Mouse (Mus musculus) Patski (cell line): ENCODE measurements around the gene Gkap1. TPM values are rescaled to one million over a fixed set of nuclear protein-coding genes. Genes with fewer than 3 reads are reported as not detected.

Experiments
- ATAC-seq: fragments of 100-300 bp; one replicate; pipeline ENCODE4 v1.8.0; 2021
- CTCF ChIA-PET: fragments of 350-600 bp; sonication (Branson Sonifier 250); formaldehyde crosslinking; loops from one replicate; lab custom pipeline; 2022; ENCODE audit warnings: inconsistent platforms; lab: Charles Lee
- POLR2A ChIA-PET: fragments of 350-600 bp; sonication (Branson Sonifier 250); formaldehyde crosslinking; loops from one replicate; lab custom pipeline; 2022; ENCODE audit warnings: antibody characterized with exemption, inconsistent platforms; lab: Charles Lee
- DNase-seq: peaks from one replicate; pipeline ENCODE4 v3.0.0-alpha.2; 2011; ENCODE audit warnings: low read depth, low spot score
- H3K27me3 ChIP-seq: fragments of 371-371 bp; one replicate; pipeline ENCODE4 v1.5.1; 2021
- CTCF ChIP-seq: fragments of 100-300 bp; IDR thresholded peaks from one replicate; pipeline ENCODE4 v1.5.1; 2021
- in situ Hi-C: fragments of 300-500 bp; cut with MboI; formaldehyde crosslinking; loops from 3 replicates; pipeline ENCODE4 v1.11.1; 2018; ENCODE audit warnings: low pct_unique_long_range_greater_than_20kb, mixed read lengths
- polyA plus RNA-seq: library from polyadenylated mRNA; unstranded; gene quantifications from one replicate; pipeline ENCODE4 v1.2.3, GENCODE M21; 2021

The Gkap1 gene
- polyA plus RNA-seq: 70.2 TPM

GRCm38 (mm10) chr13:58275599-58275998, at the start of gene Gkap1:
Gene Gkap1, minus strand, starts transcription at chr13:58275699.
- no peak for DNase-seq
- no peaks in the 10 kb centered on the region for H3K27me3 ChIP-seq
- TF ChIP-seq CTCF: no peak
- in situ Hi-C loops: no loop called here
- ATAC-seq: no peak
- CTCF ChIA-PET: interaction anchor here (1.0 to 5.0 kb wide), 2 partner anchors 9 to 13 kb away, joined by 3 to 27 read pairs; no protein-coding TSS in a partner anchor
- POLR2A ChIA-PET: no interaction called here

GRCm38 (mm10) chr13:58317768-58318167, 42.3 kb upstream of the Gkap1 start:
- TF ChIP-seq CTCF: no peak
- H3K27me3 ChIP-seq: no peaks in the 10 kb centered on the region
- no peak for DNase-seq
- in situ Hi-C loops: no loop called here
- POLR2A ChIA-PET: no interaction called here
- ATAC-seq: no peak
- CTCF ChIA-PET: interaction anchor here (1.0 to 1.1 kb wide), 2 partner anchors 12 to 13 kb away, joined by 3 read pairs; no protein-coding TSS in a partner anchor

- DNase-seq: no peak
- in situ Hi-C loops: no loop called here
Measured at GRCm38 (mm10) chr13:58314991-58315390, 39.5 kb upstream of the Gkap1 start.

GRCm38 (mm10) chr13:58313758-58314157, 38.3 kb upstream of the Gkap1 start:
- DNase-seq: no peak
- in situ Hi-C loops: no loop called here
- H3K27me3 ChIP-seq: no peaks in the 10 kb centered on the region
- ATAC-seq: no peak
- ChIA-PET POLR2A (no interaction called here), CTCF (no interaction called here)
- no peak for TF ChIP-seq CTCF

More at GRCm38 (mm10) chr13:58314991-58315390, 39.5 kb upstream of the Gkap1 start:
- POLR2A ChIA-PET: no interaction called here
- no peak for ATAC-seq
- H3K27me3 ChIP-seq: no peaks in the 10 kb centered on the region
- CTCF ChIA-PET: no interaction called here
- TF ChIP-seq CTCF: no peak

- CTCF ChIA-PET: interaction anchor here (0.8 to 1.4 kb wide), 3 partner anchors 11 to 24 kb away, joined by 3 to 5 read pairs (median 4); no protein-coding TSS in a partner anchor
- H3K27me3 ChIP-seq: no peaks in the 10 kb centered on the region
- POLR2A ChIA-PET: no interaction called here
- TF ChIP-seq CTCF: peak; percentile 43
- no peak for ATAC-seq
- DNase-seq: no peak
- in situ Hi-C loops: no loop called here
Measured at GRCm38 (mm10) chr13:58311351-58311750, 35.9 kb upstream of the Gkap1 start.

GRCm38 (mm10) chr13:58309499-58309898, 34.0 kb upstream of the Gkap1 start:
- no peak for TF ChIP-seq CTCF
- in situ Hi-C loops: no loop called here
- ChIA-PET CTCF (no interaction called here), POLR2A (interaction anchor here (0.6 kb wide), 2 partner anchors 42 to 673 kb away, joined by 3 to 4 read pairs; no protein-coding TSS in a partner anchor)
- ATAC-seq: no peak
- no peak for DNase-seq
- no peaks in the 10 kb centered on the region for H3K27me3 ChIP-seq

GRCm38 (mm10) chr13:58307453-58307852, 32.0 kb upstream of the Gkap1 start:
- no peak for TF ChIP-seq CTCF
- no peak for ATAC-seq
- POLR2A ChIA-PET: no interaction called here

GRCm38 (mm10) chr13:58305230-58305629, 29.7 kb upstream of the Gkap1 start:
- ATAC-seq: no peak
- in situ Hi-C loops: no loop called here
- DNase-seq: no peak
- no peaks in the 10 kb centered on the region for H3K27me3 ChIP-seq
- no peak for TF ChIP-seq CTCF
- POLR2A ChIA-PET: no interaction called here
- CTCF ChIA-PET: no interaction called here

More at GRCm38 (mm10) chr13:58307453-58307852, 32.0 kb upstream of the Gkap1 start:
- DNase-seq: no peak
- CTCF ChIA-PET: interaction anchor here (0.9 kb wide), 1 partner anchor 19 kb away, joined by 3 read pairs; no protein-coding TSS in a partner anchor
- H3K27me3 ChIP-seq: no peaks in the 10 kb centered on the region
- in situ Hi-C loops: no loop called here

- ChIA-PET CTCF (interaction anchor here (1.4 to 1.9 kb wide), 2 partner anchors 14 to 26 kb away, joined by 4 read pairs; no protein-coding TSS in a partner anchor), POLR2A (no interaction called here)
- H3K27me3 ChIP-seq: no peaks in the 10 kb centered on the region
- TF ChIP-seq CTCF: no peak
- in situ Hi-C loops: no loop called here
- ATAC-seq: no peak
- no peak for DNase-seq
Measured at GRCm38 (mm10) chr13:58302421-58303145, 27.1 kb upstream of the Gkap1 start.

GRCm38 (mm10) chr13:58301961-58302360, 26.5 kb upstream of the Gkap1 start:
- ChIA-PET POLR2A (no interaction called here), CTCF (interaction anchor here (1.9 kb wide), 1 partner anchor 14 kb away, joined by 4 read pairs; no protein-coding TSS in a partner anchor)
- no peak for TF ChIP-seq CTCF
- DNase-seq (no peak), ATAC-seq (no peak)
- in situ Hi-C loops: no loop called here
- H3K27me3 ChIP-seq: no peaks in the 10 kb centered on the region

- ATAC-seq (no peak), DNase-seq (no peak)
- in situ Hi-C loops: no loop called here
- POLR2A ChIA-PET: no interaction called here
- TF ChIP-seq CTCF: no peak
- H3K27me3 ChIP-seq: no peaks in the 10 kb centered on the region
- CTCF ChIA-PET: interaction anchor here (1.0 kb wide), 1 partner anchor 13 kb away, joined by 3 read pairs; no protein-coding TSS in a partner anchor
Measured at GRCm38 (mm10) chr13:58298756-58299155, 23.3 kb upstream of the Gkap1 start.
